Mouse (Mus musculus): ENCODE measurements around the gene Cd47.

DNA sequence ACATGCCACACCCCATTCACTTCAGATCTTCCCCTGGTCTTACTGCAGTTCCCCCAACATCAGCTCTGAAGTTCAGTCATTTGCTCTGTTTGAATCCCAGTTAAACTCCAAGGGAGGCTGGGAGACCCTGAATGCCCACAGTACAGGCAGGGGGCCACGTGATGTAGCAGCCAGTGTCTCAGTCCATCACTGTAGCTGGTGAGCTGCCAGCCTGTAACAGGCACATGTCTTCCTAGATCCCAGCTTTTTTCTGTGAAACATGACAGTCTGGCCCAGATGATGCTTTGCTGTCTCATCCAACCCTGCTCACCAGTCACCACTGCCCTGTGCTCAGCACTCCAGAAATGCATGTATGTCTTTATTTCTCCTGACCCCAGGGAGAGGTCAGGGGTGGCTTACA, 124.6 kb downstream of the Cd47 start:
- TF ChIP-seq CTCF (conservative IDR thresholded peaks at IDR 0.05; ENCODE audit: low read length) (no peak), POU5F1 (IDR thresholded peaks at IDR 0.05; ENCODE audit: borderline replicate concordance, low read length) (no peak)

Measured in E14TG2a.4 (cell line).